Comparison of ENCODE assay signal across 8 mouse cellular contexts in the genomic region with DNA sequence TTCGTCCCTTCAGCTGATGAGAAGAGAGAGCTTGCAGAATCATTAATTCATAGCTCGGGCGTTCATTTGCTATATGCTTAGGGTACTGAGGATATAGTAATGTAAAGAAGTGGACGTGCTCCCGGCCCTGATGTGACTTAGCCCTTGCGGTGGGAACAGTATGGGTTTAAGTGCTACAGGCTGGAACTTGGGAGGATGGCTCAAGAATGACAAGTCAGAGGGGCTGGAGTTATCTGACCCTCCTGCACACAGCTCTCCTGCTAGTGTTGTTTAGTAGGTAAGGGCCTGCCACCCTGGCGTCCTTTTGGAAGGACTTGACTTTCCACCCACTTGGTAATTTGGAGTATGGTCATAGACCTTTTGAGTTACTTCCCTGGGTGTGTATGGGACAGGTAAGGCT. TPM values are rescaled to one million over a fixed set of nuclear protein-coding genes. Genes with fewer than 3 reads are reported as not detected.
A peak's percentile ranks its signal among the peaks of the same experiment; 100 is the strongest.
DNase-seq lines count a peak whose midpoint lies in the region; ATAC-seq and TF ChIP-seq lines count a peak whose summit lies in the region.
"Had no signal": no experiment of that assay in that cellular context is flagged by ENCODE, and none has a peak within 500 bp of the region (broad histone marks: within the 10 kb centered on the region; RNA-seq: fewer than 3 reads in every experiment).

No protein-coding gene starts in this region.

- WGBS in forebrain, embryonic 12.5 days, result 42% methylated on average over 7 of the region's 7 CpGs
- 5% methylated on average over 7 of the region's 7 CpGs for whole genome bisulfite sequencing in liver, adult 2 months

- H3K27ac ChIP-seq in testis, adult 2 months (ENCODE audit: control insufficient read depth, insufficient read depth, low read depth, low read length), result no peak overlapping the region; the same call in 1 of the 2 replicates
- H3K27ac ChIP-seq in forebrain, embryonic 12.5 days, result no peak overlapping the region
- H3K27ac ChIP-seq in liver, adult 2 months (replicated peaks; ENCODE audit: insufficient read depth, low read depth, low read length), result peak overlapping the region; percentile 93

- H3K4me3 ChIP-seq in testis, adult 2 months (ENCODE audit: control insufficient read depth, low read depth, low read length), result peak overlapping the region; percentile 93
- H3K4me3 ChIP-seq in forebrain, embryonic 12.5 days (replicated peaks), result peak overlapping the region; percentile 87
- H3K4me3 ChIP-seq in liver, adult 2 months (ENCODE audit: insufficient read depth, low read depth, low read length), result peak overlapping the region; percentile 87

- intact Hi-C loops in gastrocnemius, postnatal 36 days (cut with DNase I), result no loop called here

- peaks cover 18% of the 10 kb centered on the region; the same call in 1 of the 2 replicates for H3K79me2 ChIP-seq in liver, adult 2 months (ENCODE audit: control insufficient read depth, insufficient read depth, low read length)

- H3K27me3 ChIP-seq in testis, adult 2 months (ENCODE audit: control insufficient read depth, insufficient read depth, low read length), result no peaks in the 10 kb centered on the region
- no peaks in the 10 kb centered on the region for H3K27me3 ChIP-seq in forebrain, embryonic 12.5 days
- H3K27me3 ChIP-seq in liver, adult 2 months (ENCODE audit: control insufficient read depth, insufficient read depth, low read length), result no peaks in the 10 kb centered on the region

- no peak for DNase-seq in testis, postnatal 10 days (ENCODE audit: low spot score)
- no peak for DNase-seq in liver, adult 2 months (ENCODE audit: extremely low read depth, low read depth, low spot score)
- no peak for DNase-seq in gastrocnemius, postnatal 36 days
- no peak for DNase-seq in thymus, adult 18-20 months

- H3K9ac ChIP-seq in forebrain, embryonic 12.5 days, result peak overlapping the region; percentile 95
- peak overlapping the region; percentile 90 for H3K9ac ChIP-seq in liver, adult 2 months (ENCODE audit: low read depth, low read length)

- no peaks in the 10 kb centered on the region for H3K36me3 ChIP-seq in testis, adult 2 months (ENCODE audit: control insufficient read depth, insufficient read depth, low read length)
- no peaks in the 10 kb centered on the region for H3K36me3 ChIP-seq in forebrain, embryonic 12.5 days (replicated peaks)
- H3K36me3 ChIP-seq in liver, adult 2 months (ENCODE audit: control insufficient read depth, insufficient read depth, low read length), result no peaks in the 10 kb centered on the region

- TF ChIP-seq CTCF in testis, adult 2 months (IDR thresholded peaks at IDR 0.05; ENCODE audit: control insufficient read depth, insufficient read depth, insufficient replicate concordance, low read depth, low read length), result no peak
- no peak for TF ChIP-seq CTCF in liver, adult 2 months (IDR thresholded peaks at IDR 0.05; ENCODE audit: low read depth, low read length)

- no peaks in the 10 kb centered on the region for H3K9me3 ChIP-seq in forebrain, embryonic 12.5 days

- TF ChIP-seq POLR2A in testis, adult 2 months (IDR thresholded peaks at IDR 0.05; ENCODE audit: control insufficient read depth, low read depth, low read length), result no peak
- no peak for TF ChIP-seq POLR2A in liver, adult 2 months (IDR thresholded peaks at IDR 0.05; ENCODE audit: extremely low read depth, insufficient read depth, low read length)

- peaks cover 10% of the 10 kb centered on the region for H3K4me1 ChIP-seq in testis, adult 2 months (ENCODE audit: control insufficient read depth, insufficient read depth, low read length)
- peaks cover 27% of the 10 kb centered on the region for H3K4me1 ChIP-seq in forebrain, embryonic 12.5 days
- peaks cover 25% of the 10 kb centered on the region for H3K4me1 ChIP-seq in liver, adult 2 months (ENCODE audit: control insufficient read depth, insufficient read depth, low read length)

- ATAC-seq in forebrain, embryonic 12.5 days (ENCODE audit: low FRiP score), result no peak
- ATAC-seq in frontal cortex, adult (ENCODE audit: low TSS enrichment), result no peak

- peak overlapping the region; percentile 91 for H3K4me2 ChIP-seq in forebrain, embryonic 12.5 days

RNA-seq across cellular contexts. Expression of a gene that starts 0.9 kb away (rescaled TPM):
- polyA plus RNA-seq in testis, adult 2 months (2012; rRNA removed), result 89.1 and 103 TPM in 2 replicates
- 91.9 and 94.8 TPM in 2 replicates for polyA plus RNA-seq in forebrain, embryonic 12.5 days (2016; fragmentation: Nextera tagmentation; extraction: Ambion mirVana)
- total RNA-seq in liver, adult 2 months (2014; rRNA removed), result 134 and 142 TPM in 2 replicates
- polyA plus RNA-seq in liver, adult 2 months (2012; rRNA removed), result 39.6 and 43.1 TPM in 2 replicates
- total RNA-seq in gastrocnemius, postnatal 36 days (2021), result 10 to 100 TPM; 55.2 to 61.5 TPM

RNA-seq across cellular contexts. Expression of a gene that starts 18.7 kb away (rescaled TPM):
- polyA plus RNA-seq in testis, adult 2 months (2012; rRNA removed), result not detected in 2 replicates
- not detected in 2 replicates for polyA plus RNA-seq in forebrain, embryonic 12.5 days (2016; fragmentation: Nextera tagmentation; extraction: Ambion mirVana)
- not detected in 2 replicates for total RNA-seq in liver, adult 2 months (2014; rRNA removed)
- not detected in 2 replicates for polyA plus RNA-seq in liver, adult 2 months (2012; rRNA removed)
- not detected for total RNA-seq in gastrocnemius, postnatal 36 days (2021)
- total RNA-seq: common myeloid progenitor, adult 5-6 weeks had no signal

RNA-seq across cellular contexts. Expression of a gene that starts 41.1 kb away (rescaled TPM):
- 146 and 154 TPM in 2 replicates for polyA plus RNA-seq in testis, adult 2 months (2012; rRNA removed)
- 227 and 231 TPM in 2 replicates for polyA plus RNA-seq in forebrain, embryonic 12.5 days (2016; fragmentation: Nextera tagmentation; extraction: Ambion mirVana)
- total RNA-seq in liver, adult 2 months (2014; rRNA removed), result 191 and 195 TPM in 2 replicates
- 122 and 156 TPM in 2 replicates for polyA plus RNA-seq in liver, adult 2 months (2012; rRNA removed)
- 100 to 1,000 TPM; 198 to 210 TPM for total RNA-seq in gastrocnemius, postnatal 36 days (2021)

RNA-seq across cellular contexts. Expression of a gene that starts 41.2 kb away (rescaled TPM):
- polyA plus RNA-seq in testis, adult 2 months (2012; rRNA removed), result 6.5 and 7.6 TPM in 2 replicates
- 55.3 and 60.3 TPM in 2 replicates for polyA plus RNA-seq in forebrain, embryonic 12.5 days (2016; fragmentation: Nextera tagmentation; extraction: Ambion mirVana)
- 21.0 and 25.1 TPM in 2 replicates for total RNA-seq in liver, adult 2 months (2014; rRNA removed)
- 2.8 TPM in 2 replicates for polyA plus RNA-seq in liver, adult 2 months (2012; rRNA removed)
- 10 to 100 TPM; 17.1 to 19.9 TPM for total RNA-seq in gastrocnemius, postnatal 36 days (2021)
